Mouse (Mus musculus) megakaryocyte, adult 5-6 weeks (primary cell): ENCODE data around the gene Pramef6. TPM values are rescaled to one million over a fixed set of nuclear protein-coding genes. Genes with fewer than 3 reads are reported as not detected.
"Not testable (repeated sequence)": the region's sequence is repeated elsewhere in the genome, so short reads cannot be mapped to it uniquely, and the experiment has no call there.

ENCODE experiments used
- ATAC-seq: 2 replicates; pipeline ENCODE4 v1.8.0; 2016; ENCODE audit warnings: mild to moderate bottlenecking, inconsistent platforms; ENCODE audit not compliant: poor library complexity, severe bottlenecking
- total RNA-seq, 2 experiments: library from RNA; stranded (forward) in 1 of 2; stranded (reverse) in 1 of 2; fragments of 153-499, 151-499 nt in 1 of 2; fragments of 221-1000, 200-1000 nt in 1 of 2; gene quantifications; 2 replicates each; pipeline versions ENCODE4 v1.2.3 to v1.2.4; 2015 to 2017

The Pramef6 gene
- total RNA-seq (2015) (not detected in 2 replicates), total RNA-seq (2017) (not detected in 2 replicates)

GRCm38 (mm10) chr4:143900280-143900679 lies at the start of gene Pramef6:
Gene Pramef6 (minus strand): TSS chr4:143900380.
- not testable (repeated sequence) for ATAC-seq

GRCm38 (mm10) chr4:143894406-143894805 lies 5.8 kb downstream of the Pramef6 start:
- not testable (repeated sequence) for ATAC-seq

- not testable (repeated sequence) for ATAC-seq
Measured at GRCm38 (mm10) chr4:143882371-143882770, 17.8 kb downstream of the Pramef6 start.

GRCm38 (mm10) chr4:143846197-143846596 lies 54.0 kb downstream of the Pramef6 start, which contains the start of gene Gm13103:
Gene Gm13103 (plus strand): TSS chr4:143846497.
- not testable (repeated sequence) for ATAC-seq

Other genes starting within 250 kb of the Pramef6 start
- not detected in 2 replicates for gene Gm13088, start 243.1 kb downstream of the Pramef6 start, total RNA-seq (2015)
- gene Gm13088, start 243.1 kb downstream of the Pramef6 start, total RNA-seq (2017): not detected in 2 replicates
- not detected in 2 replicates for gene Gm13089, start 197.7 kb downstream of the Pramef6 start, total RNA-seq (2015)
- not detected in 2 replicates for gene Gm13089, start 197.7 kb downstream of the Pramef6 start, total RNA-seq (2017)
- gene Gm13078, start 180.9 kb downstream of the Pramef6 start, total RNA-seq (2015): not detected in 2 replicates
- gene Gm13078, start 180.9 kb downstream of the Pramef6 start, total RNA-seq (2017): not detected in 2 replicates
- not detected in 2 replicates for gene Gm13023, start 111.0 kb downstream of the Pramef6 start, total RNA-seq (2015)
- not detected in 2 replicates for gene Gm13023, start 111.0 kb downstream of the Pramef6 start, total RNA-seq (2017)
- not detected in 2 replicates for gene Gm13084, start 84.3 kb downstream of the Pramef6 start, total RNA-seq (2015)
- gene Gm13084, start 84.3 kb downstream of the Pramef6 start, total RNA-seq (2017): not detected in 2 replicates
- not detected in 2 replicates for gene Gm13103, start 53.9 kb downstream of the Pramef6 start, total RNA-seq (2015)
- not detected in 2 replicates for gene Gm13103, start 53.9 kb downstream of the Pramef6 start, total RNA-seq (2017)
- gene Pramef25, start 50.6 kb upstream of the Pramef6 start, total RNA-seq (2015): not detected in 2 replicates
- gene Pramef25, start 50.6 kb upstream of the Pramef6 start, total RNA-seq (2017): not detected in 2 replicates
- not detected in 2 replicates for gene Gm13101, start 66.6 kb upstream of the Pramef6 start, total RNA-seq (2015)
- gene Gm13101, start 66.6 kb upstream of the Pramef6 start, total RNA-seq (2017): not detected in 2 replicates
- gene Pramef17, start 94.0 kb upstream of the Pramef6 start, total RNA-seq (2015): not detected in 2 replicates
- not detected in 2 replicates for gene Pramef17, start 94.0 kb upstream of the Pramef6 start, total RNA-seq (2017)
- gene Pramel4, start 158.7 kb upstream of the Pramef6 start, total RNA-seq (2015): not detected in 2 replicates
- not detected in 2 replicates for gene Pramel4, start 158.7 kb upstream of the Pramef6 start, total RNA-seq (2017)
- gene Gm13102, start 206.1 kb upstream of the Pramef6 start, total RNA-seq (2015): not detected in 2 replicates
- not detected in 2 replicates for gene Gm13102, start 206.1 kb upstream of the Pramef6 start, total RNA-seq (2017)